Mouse (Mus musculus) forebrain, embryonic 13.5 days (tissue): Measurements from ENCODE around the gene Dync1li2. TPM values are rescaled to one million over a fixed set of nuclear protein-coding genes. Genes with fewer than 3 reads are reported as not detected.

Experiments used
- ATAC-seq: fragments of 200-750 bp; cut with Nextera tagmentation; 2 replicates; pipeline ENCODE4 v1.8.0; 2017
- H3K27ac ChIP-seq: fragments of 300-500 bp; sonication (generic); 2 replicates; pipeline ENCODE4 v1.5.1; 2015; ENCODE audit warnings: inconsistent platforms, mild to moderate bottlenecking, moderate library complexity
- H3K27me3 ChIP-seq: fragments of 300-500 bp; sonication (generic); 2 replicates; pipeline ENCODE4 v1.6.1; 2015; ENCODE audit warnings: mild to moderate bottlenecking, inconsistent platforms
- H3K36me3 ChIP-seq: fragments of 300-500 bp; sonication (generic); 2 replicates; pipeline ENCODE4 v1.6.1; 2015; ENCODE audit warnings: mild to moderate bottlenecking, inconsistent platforms; ENCODE audit not compliant: poor library complexity, severe bottlenecking
- H3K4me1 ChIP-seq: fragments of 300-500 bp; sonication (generic); 2 replicates; pipeline ENCODE4 v1.6.1; 2015; ENCODE audit warnings: inconsistent platforms
- H3K4me2 ChIP-seq: fragments of 300-500 bp; sonication (generic); 2 replicates; pipeline ENCODE4 v1.6.1; 2015; ENCODE audit warnings: inconsistent platforms, mild to moderate bottlenecking, moderate library complexity
- H3K4me3 ChIP-seq: fragments of 300-500 bp; sonication (generic); 2 replicates; pipeline ENCODE4 v1.5.1; 2015; ENCODE audit warnings: mild to moderate bottlenecking, inconsistent platforms
- H3K9ac ChIP-seq: fragments of 300-500 bp; sonication (generic); 2 replicates; pipeline ENCODE4 v1.6.1; 2015; ENCODE audit warnings: mild to moderate bottlenecking, inconsistent platforms
- H3K9me3 ChIP-seq: fragments of 300-500 bp; sonication (generic); replicated peaks from 2 replicates; pipeline ENCODE4 v1.6.1; 2016; ENCODE audit warnings: inconsistent platforms
- WGBS: fragments of 180-500 bp; shearing (Covaris S2); methylation state at CpG from one replicate; pipeline ENCODE4 v1.1.7; 2015; 5-methylcytosine and 5-hydroxymethylcytosine counted together
- polyA plus RNA-seq: library from polyadenylated mRNA; unstranded; fragments of >200 nt; fragmentation: Nextera tagmentation; extraction: Ambion mirVana; gene quantifications from 2 replicates; pipeline ENCODE4 v1.2.1, GENCODE M21; 2015

Gene Dync1li2
- polyA plus RNA-seq, 1 experiment from 2014 or later, result 109 TPM

- 22% methylated on average over 11 of the region's 11 CpGs for WGBS
- Histone ChIP-seq H3K36me3 (no peaks in the 10 kb centered on the region), H3K4me2 (no peak overlapping the region), H3K27ac (no peak overlapping the region), H3K9me3 (no peaks in the 10 kb centered on the region), H3K4me3 (no peak overlapping the region), H3K4me1 (peaks cover 22% of the 10 kb centered on the region), H3K27me3 (no peaks in the 10 kb centered on the region), H3K9ac (no peak overlapping the region)
- no peak for ATAC-seq
These were observed 66.2 kb downstream of the Dync1li2 start for GRCm38 (mm10) chr8:104376669-104377068.

- ATAC-seq, result no peak
- no peaks in the 10 kb centered on the region for H3K9me3 ChIP-seq
- H3K4me2 ChIP-seq, result no peak overlapping the region
- H3K4me3 ChIP-seq, result no peak overlapping the region
- WGBS, result 55% methylated on average over 5 of the region's 5 CpGs
- H3K9ac ChIP-seq, result no peak overlapping the region
- H3K36me3 ChIP-seq, result no peaks in the 10 kb centered on the region
- no peak overlapping the region; the same call in 1 of the 2 replicates for H3K27ac ChIP-seq
- H3K27me3 ChIP-seq, result no peaks in the 10 kb centered on the region
- peaks cover 22% of the 10 kb centered on the region for H3K4me1 ChIP-seq
These were observed 66.9 kb downstream of the Dync1li2 start for GRCm38 (mm10) chr8:104375959-104376358.

- no peaks in the 10 kb centered on the region for H3K9me3 ChIP-seq
- no peak for ATAC-seq
These were observed 67.7 kb downstream of the Dync1li2 start for GRCm38 (mm10) chr8:104374864-104375846.

GRCm38 (mm10) chr8:104374269-104374668 lies 68.6 kb downstream of the Dync1li2 start:
- Histone ChIP-seq H3K9ac (no peak overlapping the region), H3K27me3 (no peaks in the 10 kb centered on the region), H3K4me3 (no peak overlapping the region), H3K4me2 (no peak overlapping the region), H3K9me3 (no peaks in the 10 kb centered on the region), H3K36me3 (no peaks in the 10 kb centered on the region), H3K27ac (no peak overlapping the region), H3K4me1 (peaks cover 33% of the 10 kb centered on the region)
- ATAC-seq, result no peak
- 64% methylated on average over 11 of the region's 11 CpGs for WGBS

More at GRCm38 (mm10) chr8:104374864-104375846, 67.7 kb downstream of the Dync1li2 start:
- peaks cover 24% of the 10 kb centered on the region for H3K4me1 ChIP-seq
- no peak overlapping the region for H3K9ac ChIP-seq
- H3K4me3 ChIP-seq, result no peak overlapping the region
- H3K4me2 ChIP-seq, result no peak overlapping the region
- WGBS, result 38% methylated on average over 14 of the region's 14 CpGs
- no peaks in the 10 kb centered on the region for H3K36me3 ChIP-seq
- no peaks in the 10 kb centered on the region for H3K27me3 ChIP-seq
- peak overlapping the region; percentile 5; the same call in 1 of the 2 replicates for H3K27ac ChIP-seq

- no peaks in the 10 kb centered on the region for H3K27me3 ChIP-seq
- H3K9me3 ChIP-seq, result no peaks in the 10 kb centered on the region
- H3K4me3 ChIP-seq, result no peak overlapping the region
- peaks cover 36% of the 10 kb centered on the region for H3K4me1 ChIP-seq
- no peak overlapping the region for H3K4me2 ChIP-seq
- H3K9ac ChIP-seq, result no peak overlapping the region
- WGBS, result 88% methylated on average over 11 of the region's 11 CpGs
- no peaks in the 10 kb centered on the region for H3K36me3 ChIP-seq
- H3K27ac ChIP-seq, result no peak overlapping the region
- no peak for ATAC-seq
These were observed 69.1 kb downstream of the Dync1li2 start for GRCm38 (mm10) chr8:104373779-104374178.

GRCm38 (mm10) chr8:104371121-104371520 lies 71.7 kb downstream of the Dync1li2 start:
- 91% methylated on average over 6 of the region's 6 CpGs for whole genome bisulfite sequencing
- H3K36me3 ChIP-seq, result no peaks in the 10 kb centered on the region
- H3K9me3 ChIP-seq, result no peaks in the 10 kb centered on the region
- no peak for ATAC-seq
- no peak overlapping the region for H3K9ac ChIP-seq
- H3K4me3 ChIP-seq, result no peak overlapping the region
- H3K27ac ChIP-seq, result no peak overlapping the region
- no peak overlapping the region for H3K4me2 ChIP-seq
- no peaks in the 10 kb centered on the region for H3K27me3 ChIP-seq
- peaks cover 48% of the 10 kb centered on the region for H3K4me1 ChIP-seq

GRCm38 (mm10) chr8:104370071-104370470 lies 72.8 kb downstream of the Dync1li2 start:
- whole genome bisulfite sequencing, result 83% methylated on average over 6 of the region's 6 CpGs
- no peak for ATAC-seq
- no peak overlapping the region for H3K27ac ChIP-seq

GRCm38 (mm10) chr8:104369591-104369990 lies 73.3 kb downstream of the Dync1li2 start:
- Histone ChIP-seq H3K27me3 (no peaks in the 10 kb centered on the region), H3K4me1 (peaks cover 33% of the 10 kb centered on the region), H3K9ac (no peak overlapping the region), H3K9me3 (no peaks in the 10 kb centered on the region), H3K4me3 (no peak overlapping the region), H3K36me3 (no peaks in the 10 kb centered on the region), H3K4me2 (no peak overlapping the region), H3K27ac (no peak overlapping the region)
- WGBS, result 73% methylated on average over 12 of the region's 12 CpGs
- ATAC-seq, result peak; percentile 16; the same call in 1 of the 2 replicates

More at GRCm38 (mm10) chr8:104370071-104370470, 72.8 kb downstream of the Dync1li2 start:
- H3K9ac ChIP-seq, result no peak overlapping the region
- H3K4me2 ChIP-seq, result no peak overlapping the region
- peaks cover 37% of the 10 kb centered on the region for H3K4me1 ChIP-seq
- H3K27me3 ChIP-seq, result no peaks in the 10 kb centered on the region
- H3K9me3 ChIP-seq, result no peaks in the 10 kb centered on the region
- H3K36me3 ChIP-seq, result no peaks in the 10 kb centered on the region
- no peak overlapping the region for H3K4me3 ChIP-seq

Other genes with a start within 250 kb of the Dync1li2 start
- 39.1 and 41.1 TPM in 2 replicates for gene Tk2, start 194.5 kb downstream of the Dync1li2 start, polyA plus RNA-seq
- 41.3 and 44.1 TPM in 2 replicates for gene Cklf, start 192.2 kb downstream of the Dync1li2 start, polyA plus RNA-seq
- gene Cmtm2a, start 149.9 kb downstream of the Dync1li2 start, polyA plus RNA-seq, result not detected in 2 replicates
- not detected in 2 replicates for gene Gm45711, start 133.0 kb downstream of the Dync1li2 start, polyA plus RNA-seq
- not detected in 2 replicates for gene Cmtm1, start 132.9 kb downstream of the Dync1li2 start, polyA plus RNA-seq
- not detected in 2 replicates for gene Gm11020, start 121.5 kb downstream of the Dync1li2 start, polyA plus RNA-seq
- not detected in 2 replicates for gene Cmtm2b, start 120.8 kb downstream of the Dync1li2 start, polyA plus RNA-seq
- gene Cmtm3, start 103.6 kb downstream of the Dync1li2 start, polyA plus RNA-seq, result 31.6 and 36.1 TPM in 2 replicates
- gene Cmtm4, start 47.2 kb downstream of the Dync1li2 start, polyA plus RNA-seq, result 2.6 TPM in 2 replicates
- 0.08 and 0.14 TPM in 2 replicates for gene Terb1, start 66.9 kb upstream of the Dync1li2 start, polyA plus RNA-seq
- 113 and 115 TPM in 2 replicates for gene Nae1, start 91.6 kb upstream of the Dync1li2 start, polyA plus RNA-seq
- gene Car7, start 91.6 kb upstream of the Dync1li2 start, polyA plus RNA-seq, result 1.6 and 1.7 TPM in 2 replicates
- 15.2 and 17.2 TPM in 2 replicates for gene Pdp2, start 148.4 kb upstream of the Dync1li2 start, polyA plus RNA-seq
- not detected in 2 replicates for gene Cdh16, start 181.3 kb upstream of the Dync1li2 start, polyA plus RNA-seq
- gene Rrad, start 188.3 kb upstream of the Dync1li2 start, polyA plus RNA-seq, result 1.3 and 2.4 TPM in 2 replicates
- 140 and 149 TPM in 2 replicates for gene Ciao2b, start 198.9 kb upstream of the Dync1li2 start, polyA plus RNA-seq